Mouse (Mus musculus): ENCODE measurements at regions not wholly inside any gene's neighbourhood (a gene's known extent, or its start where the extent isn't known, plus 50 kb on each side); places are given as distances from the start of the nearest gene placed in this dataset.
A peak's percentile ranks its signal among the peaks of the same experiment; 100 is the strongest.
"Not testable (repeated sequence)": the region's sequence is repeated elsewhere in the genome, so short reads cannot be mapped to it uniquely, and the experiment has no call there.

DNA sequence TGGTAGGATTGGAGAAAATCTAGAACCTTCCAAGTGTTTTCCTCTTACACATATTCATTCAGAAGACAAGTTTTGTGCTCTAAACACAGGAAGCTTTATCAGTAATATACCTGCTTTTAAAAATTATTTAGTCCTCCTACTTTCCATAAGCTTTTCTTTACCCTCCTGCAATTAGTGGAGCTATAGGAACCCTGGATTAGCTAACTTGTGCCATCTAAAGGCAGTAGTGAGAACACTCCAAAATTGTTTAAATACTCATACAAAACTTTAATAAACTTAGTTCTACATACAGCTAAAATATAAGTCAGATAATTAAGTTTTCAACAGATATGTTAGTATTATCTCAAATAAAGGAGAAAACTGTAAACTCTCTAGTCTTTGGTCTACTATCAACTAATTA lies 89.7 kb upstream of the Pnpt1 start:
- H3K9ac ChIP-seq (ENCODE audit: low read depth, low read length), result no peak overlapping the region
- no peak overlapping the region for H3K27ac ChIP-seq (replicated peaks; ENCODE audit: insufficient read depth, low read depth, low read length)
- DNase-seq (ENCODE audit: extremely low read depth, low read depth, low spot score), result peak; percentile 11
- no peaks in the 10 kb centered on the region for H3K36me3 ChIP-seq (ENCODE audit: control insufficient read depth, insufficient read depth, low read length)
- no peak overlapping the region for H3K4me3 ChIP-seq (ENCODE audit: insufficient read depth, low read depth, low read length)
- no peaks in the 10 kb centered on the region for H3K27me3 ChIP-seq (ENCODE audit: control insufficient read depth, insufficient read depth, low read length)
- no peaks in the 10 kb centered on the region for H3K79me2 ChIP-seq (ENCODE audit: control insufficient read depth, insufficient read depth, low read length)
- TF ChIP-seq POLR2A (IDR thresholded peaks at IDR 0.05; ENCODE audit: extremely low read depth, insufficient read depth, low read length) (no peak), CTCF (IDR thresholded peaks at IDR 0.05; ENCODE audit: low read depth, low read length) (peak; percentile 40; the same call in 1 of the 2 replicates)
- no peaks in the 10 kb centered on the region for H3K4me1 ChIP-seq (ENCODE audit: control insufficient read depth, insufficient read depth, low read length)

DNA sequence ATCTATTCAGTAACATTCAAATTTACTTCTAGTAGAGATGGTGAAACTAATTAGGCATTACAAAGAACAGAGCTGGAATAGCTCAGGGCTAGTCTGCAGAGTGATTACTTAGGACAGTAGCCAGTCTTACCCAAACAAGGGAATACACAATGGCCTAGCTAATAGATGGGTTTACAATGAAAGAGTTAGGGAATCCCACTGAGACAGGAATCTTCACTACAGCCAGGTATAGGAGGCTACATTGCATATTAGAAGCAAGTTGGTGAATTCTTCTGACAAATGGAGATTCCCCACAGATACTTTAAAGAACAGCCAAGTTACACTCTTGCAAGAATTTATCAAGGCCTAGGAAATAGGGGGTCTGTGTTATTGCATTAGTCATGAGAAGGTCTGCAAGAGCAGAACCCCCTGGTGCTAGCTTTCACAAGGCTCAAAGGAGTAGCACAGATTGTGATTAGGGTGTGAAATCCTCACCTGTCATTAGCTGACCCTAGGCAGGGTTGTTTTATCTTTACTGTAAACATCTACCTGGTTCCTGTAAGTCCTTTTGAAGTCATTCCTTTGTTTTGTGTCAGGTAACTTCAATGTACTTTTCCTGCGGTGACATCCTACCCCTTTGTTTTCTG lies 82.4 kb upstream of the Pnpt1 start:
- not testable (repeated sequence) for H3K27me3 ChIP-seq (ENCODE audit: control insufficient read depth, insufficient read depth, low read length); H3K4me1 ChIP-seq (ENCODE audit: control insufficient read depth, insufficient read depth, low read length); DNase-seq (ENCODE audit: extremely low read depth, low read depth, low spot score); H3K36me3 ChIP-seq (ENCODE audit: control insufficient read depth, insufficient read depth, low read length); H3K4me3 ChIP-seq (ENCODE audit: insufficient read depth, low read depth, low read length); H3K9ac ChIP-seq (ENCODE audit: low read depth, low read length); H3K79me2 ChIP-seq (ENCODE audit: control insufficient read depth, insufficient read depth, low read length); H3K27ac ChIP-seq (replicated peaks; ENCODE audit: insufficient read depth, low read depth, low read length)
- WGBS, result 23% methylated on average over 1 of the region's 1 CpGs

DNA sequence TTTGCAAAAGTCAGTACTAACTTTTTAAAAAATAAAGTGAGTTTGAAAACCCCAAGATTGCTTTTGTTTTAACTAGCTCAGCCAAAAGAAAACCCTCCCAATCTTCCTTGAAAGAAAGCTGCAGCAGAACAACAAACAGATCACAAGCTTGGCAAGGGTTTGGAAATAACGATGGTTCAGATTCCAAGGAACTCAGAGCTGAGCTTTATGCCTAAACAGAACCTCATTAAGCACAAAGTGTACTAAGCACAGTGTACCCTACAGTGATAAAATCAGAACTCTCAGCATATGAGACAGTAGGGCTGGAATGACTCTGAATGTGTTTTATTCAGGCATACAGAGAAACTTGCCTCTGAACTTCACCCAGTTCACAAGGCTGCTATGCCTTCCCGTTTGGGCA lies 77.9 kb upstream of the Pnpt1 start:
- peak; percentile 15 for DNase-seq (ENCODE audit: extremely low read depth, low read depth, low spot score)
- TF ChIP-seq CTCF (IDR thresholded peaks at IDR 0.05; ENCODE audit: low read depth, low read length), result no peak
- no peak for TF ChIP-seq POLR2A (IDR thresholded peaks at IDR 0.05; ENCODE audit: extremely low read depth, insufficient read depth, low read length)
- no peaks in the 10 kb centered on the region for H3K27me3 ChIP-seq (ENCODE audit: control insufficient read depth, insufficient read depth, low read length)
- H3K27ac ChIP-seq (replicated peaks; ENCODE audit: insufficient read depth, low read depth, low read length), result no peak overlapping the region
- no peaks in the 10 kb centered on the region for H3K4me1 ChIP-seq (ENCODE audit: control insufficient read depth, insufficient read depth, low read length)
- no peak overlapping the region for H3K4me3 ChIP-seq (ENCODE audit: insufficient read depth, low read depth, low read length)
- no peaks in the 10 kb centered on the region for H3K36me3 ChIP-seq (ENCODE audit: control insufficient read depth, insufficient read depth, low read length)
- H3K9ac ChIP-seq (ENCODE audit: low read depth, low read length), result no peak overlapping the region
- 67% methylated on average over 2 of the region's 2 CpGs for WGBS
- no peaks in the 10 kb centered on the region for H3K79me2 ChIP-seq (ENCODE audit: control insufficient read depth, insufficient read depth, low read length)

DNA sequence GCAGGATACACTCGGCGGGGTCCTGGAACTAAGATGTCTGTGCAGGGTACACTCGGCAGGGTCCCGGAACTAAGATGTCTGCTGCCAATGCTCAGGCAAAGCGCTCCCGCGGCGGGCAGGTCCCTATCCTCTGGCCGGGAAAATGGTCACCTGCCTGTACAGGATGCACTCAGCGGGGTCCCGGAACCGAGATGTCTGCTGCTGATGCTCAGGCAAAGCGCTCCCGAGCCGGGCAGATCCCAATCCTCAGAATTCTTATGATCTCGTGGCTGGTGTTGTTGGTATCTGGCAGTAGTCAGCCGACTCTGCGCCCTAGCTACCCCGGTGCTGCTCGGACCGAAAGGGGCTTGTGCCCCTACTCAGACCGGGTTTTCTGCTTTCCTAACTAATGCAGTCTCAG lies 61.0 kb upstream of the Pnpt1 start:
- H3K4me1 ChIP-seq (ENCODE audit: control insufficient read depth, insufficient read depth, low read length); H3K27me3 ChIP-seq (ENCODE audit: control insufficient read depth, insufficient read depth, low read length); H3K4me3 ChIP-seq (ENCODE audit: insufficient read depth, low read depth, low read length); H3K9ac ChIP-seq (ENCODE audit: low read depth, low read length); H3K27ac ChIP-seq (replicated peaks; ENCODE audit: insufficient read depth, low read depth, low read length); H3K36me3 ChIP-seq (ENCODE audit: control insufficient read depth, insufficient read depth, low read length); H3K79me2 ChIP-seq (ENCODE audit: control insufficient read depth, insufficient read depth, low read length); DNase-seq (ENCODE audit: extremely low read depth, low read depth, low spot score): not testable (repeated sequence)
- 87% methylated on average over 22 of the region's 22 CpGs for WGBS

DNA sequence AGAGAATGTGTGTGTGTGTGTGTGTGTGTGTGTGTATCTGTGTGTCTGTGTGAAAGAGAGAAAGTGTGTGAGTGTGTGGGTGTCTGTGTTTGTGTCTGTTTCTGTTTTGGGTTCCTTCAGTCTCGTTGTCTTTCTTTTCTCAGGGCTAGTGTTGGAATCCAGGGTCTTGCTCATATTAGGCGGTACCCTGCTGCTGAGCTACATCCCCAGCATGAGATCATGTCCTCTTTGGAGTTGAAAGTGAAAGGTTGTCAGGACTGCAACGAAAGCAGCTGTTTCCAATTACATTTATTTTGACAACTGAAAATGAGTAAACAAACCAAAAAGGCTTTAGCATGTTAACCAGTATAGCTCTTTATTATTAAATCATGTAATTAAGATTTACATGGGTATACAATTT lies 58.3 kb upstream of the Pnpt1 start:
- Histone ChIP-seq H3K27me3 (ENCODE audit: control insufficient read depth, insufficient read depth, low read length) (no peaks in the 10 kb centered on the region), H3K4me3 (ENCODE audit: insufficient read depth, low read depth, low read length) (no peak overlapping the region), H3K36me3 (ENCODE audit: control insufficient read depth, insufficient read depth, low read length) (no peaks in the 10 kb centered on the region), H3K4me1 (ENCODE audit: control insufficient read depth, insufficient read depth, low read length) (no peaks in the 10 kb centered on the region), H3K27ac (replicated peaks; ENCODE audit: insufficient read depth, low read depth, low read length) (no peak overlapping the region), H3K79me2 (ENCODE audit: control insufficient read depth, insufficient read depth, low read length) (no peaks in the 10 kb centered on the region), H3K9ac (ENCODE audit: low read depth, low read length) (no peak overlapping the region)
- TF ChIP-seq POLR2A (IDR thresholded peaks at IDR 0.05; ENCODE audit: extremely low read depth, insufficient read depth, low read length) (no peak), CTCF (IDR thresholded peaks at IDR 0.05; ENCODE audit: low read depth, low read length) (no peak)
- DNase-seq (ENCODE audit: extremely low read depth, low read depth, low spot score), result no peak
- 67% methylated on average over 3 of the region's 3 CpGs for WGBS

Data from liver, adult 2 months (tissue).